Mouse (Mus musculus): ENCODE measurements around the gene En1. TPM values are rescaled to one million over a fixed set of nuclear protein-coding genes. Genes with fewer than 3 reads are reported as not detected.

En1 gene
- polyA plus RNA-seq, 1 experiment from 2014 or later, result 1.1 TPM

DNA sequence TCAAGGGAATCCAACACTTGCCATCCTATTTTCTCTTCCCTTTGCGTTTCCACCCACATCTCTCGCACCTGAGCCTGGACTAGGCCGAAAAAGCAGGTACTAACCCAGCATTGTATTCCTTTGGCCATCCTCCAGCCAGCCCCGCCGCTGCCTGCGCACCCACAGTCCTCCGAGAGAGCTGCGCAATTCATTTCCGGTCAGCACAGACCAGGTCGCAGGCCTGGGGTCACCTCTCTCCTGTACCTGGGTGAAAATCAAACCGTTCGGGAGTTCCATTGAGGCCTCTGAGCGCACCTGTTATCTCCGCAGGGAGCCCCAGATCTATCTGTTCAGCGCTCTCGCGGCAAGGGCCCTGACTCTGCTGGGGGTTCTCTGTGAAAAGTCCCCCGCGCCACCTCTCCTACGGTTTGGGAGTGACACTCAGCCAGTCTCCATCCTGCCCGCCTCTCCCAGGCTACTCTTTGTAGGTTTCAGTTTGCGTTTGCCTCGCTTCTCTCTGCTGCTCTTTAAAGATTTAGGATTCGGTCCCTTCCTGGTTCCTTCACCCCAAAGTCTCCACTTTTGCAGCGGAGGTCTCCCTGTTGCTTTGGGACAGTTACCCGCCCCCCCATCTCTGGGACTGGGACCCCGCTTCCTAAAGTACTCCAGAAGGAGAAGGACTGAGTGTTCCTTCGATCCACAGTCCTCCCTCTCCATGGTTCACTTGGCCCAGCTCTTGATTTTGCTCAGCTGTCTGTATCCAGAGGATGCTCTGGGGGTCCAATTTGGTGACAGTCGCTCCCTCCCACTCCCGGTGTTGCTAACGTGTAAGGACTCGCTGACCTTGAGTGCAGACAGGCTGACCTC lies 11.5 kb downstream of the En1 start:
- Histone ChIP-seq H3K4me3 (ENCODE audit: low read depth, low read length) (no peak overlapping the region), H3K4me2 (ENCODE audit: low read depth, low read length, severe bottlenecking) (no peak overlapping the region), H3K9me3 (ENCODE audit: control insufficient read depth, low read length) (no peaks in the 10 kb centered on the region), H3K4me1 (replicated peaks; ENCODE audit: control insufficient read depth, insufficient read depth, low read length) (no peaks in the 10 kb centered on the region), H3K27ac (ENCODE audit: low read depth, low read length) (no peak overlapping the region), H3K27me3 (ENCODE audit: control insufficient read depth, insufficient read depth, low read length) (peaks cover 100% of the 10 kb centered on the region), H3K9ac (ENCODE audit: low read length) (no peak overlapping the region), H3K36me3 (ENCODE audit: control insufficient read depth, insufficient read depth, low read length) (no peaks in the 10 kb centered on the region)
- 1% methylated on average over 32 of the region's 32 CpGs for WGBS
- ATAC-seq (replicated peaks; ENCODE audit: low FRiP score) (no peak), DNase-seq (ENCODE audit: low spot score) (no peak)

DNA sequence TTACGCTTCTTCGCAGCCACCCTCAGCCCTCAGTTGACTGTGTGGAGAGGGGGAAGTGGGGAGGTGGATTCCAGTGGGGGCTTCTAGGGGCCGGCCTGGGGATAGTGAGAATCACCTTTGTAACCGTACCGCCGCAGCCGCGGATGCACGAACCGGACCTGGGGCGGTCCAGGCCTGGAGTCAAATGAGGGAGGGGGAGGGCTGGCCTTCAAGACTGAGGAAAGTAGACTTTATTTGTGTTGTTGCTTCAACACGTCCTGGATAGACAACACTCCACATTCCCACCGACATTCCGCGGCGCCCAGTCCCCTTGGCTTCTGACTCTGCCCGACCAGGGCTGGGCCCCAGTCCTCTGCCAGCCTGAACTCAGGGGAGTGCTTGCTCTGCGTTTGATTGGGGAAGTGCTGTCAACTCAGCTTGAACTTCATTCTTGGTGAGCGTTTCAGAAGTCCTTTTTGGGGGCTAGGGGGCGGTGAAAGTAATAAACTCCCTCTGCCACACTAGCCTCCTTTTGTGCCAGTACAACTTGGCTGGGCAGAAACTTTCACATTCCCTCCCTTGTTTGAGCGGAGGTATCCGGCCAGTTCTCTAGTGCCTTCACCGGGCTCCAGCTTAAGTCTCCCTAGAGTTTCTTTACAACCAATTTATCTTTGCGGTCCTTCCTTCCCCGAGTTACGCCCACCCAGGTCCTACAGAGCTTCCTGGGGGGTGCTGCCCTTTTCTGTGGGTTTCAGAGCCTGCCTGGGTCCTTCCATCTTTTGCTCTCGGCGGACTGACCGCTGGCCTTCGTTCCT lies 12.3 kb downstream of the En1 start:
- H3K4me1 ChIP-seq (replicated peaks; ENCODE audit: control insufficient read depth, insufficient read depth, low read length), result no peaks in the 10 kb centered on the region
- no peak overlapping the region for H3K9ac ChIP-seq (ENCODE audit: low read length)
- peaks cover 98% of the 10 kb centered on the region for H3K27me3 ChIP-seq (ENCODE audit: control insufficient read depth, insufficient read depth, low read length)
- H3K4me2 ChIP-seq (ENCODE audit: low read depth, low read length, severe bottlenecking), result no peak overlapping the region
- DNase-seq (ENCODE audit: low spot score) (no peak), ATAC-seq (replicated peaks; ENCODE audit: low FRiP score) (no peak)
- H3K27ac ChIP-seq (ENCODE audit: low read depth, low read length), result no peak overlapping the region
- no peak overlapping the region for H3K4me3 ChIP-seq (ENCODE audit: low read depth, low read length)
- no peaks in the 10 kb centered on the region for H3K9me3 ChIP-seq (ENCODE audit: control insufficient read depth, low read length)
- WGBS, result under 1% methylated on average over 30 of the region's 30 CpGs
- H3K36me3 ChIP-seq (ENCODE audit: control insufficient read depth, insufficient read depth, low read length), result no peaks in the 10 kb centered on the region

DNA sequence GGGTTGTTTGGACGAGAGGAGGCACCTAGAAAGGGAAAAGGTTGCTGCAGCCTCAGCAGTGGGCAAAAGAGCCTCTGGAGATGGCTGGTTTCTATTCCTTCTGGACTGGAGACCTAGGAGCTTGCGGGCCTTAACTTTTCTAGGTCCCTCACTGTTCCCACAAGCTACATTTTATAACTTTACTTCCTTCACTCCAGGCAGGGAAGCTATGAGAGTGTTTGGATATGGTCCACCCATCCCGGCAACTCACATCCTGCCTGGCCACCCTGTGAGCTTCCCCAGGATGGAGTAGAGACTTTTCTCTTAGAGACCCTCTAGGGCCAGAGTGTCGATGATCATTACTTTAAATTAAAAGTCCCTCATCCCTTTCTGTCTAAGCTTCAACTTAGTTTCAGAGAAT lies 13.3 kb downstream of the En1 start:
- H3K27ac ChIP-seq (ENCODE audit: low read depth, low read length), result no peak overlapping the region
- no peak overlapping the region for H3K4me2 ChIP-seq (ENCODE audit: low read depth, low read length, severe bottlenecking)
- WGBS, result 2% methylated on average over 4 of the region's 4 CpGs

DNA sequence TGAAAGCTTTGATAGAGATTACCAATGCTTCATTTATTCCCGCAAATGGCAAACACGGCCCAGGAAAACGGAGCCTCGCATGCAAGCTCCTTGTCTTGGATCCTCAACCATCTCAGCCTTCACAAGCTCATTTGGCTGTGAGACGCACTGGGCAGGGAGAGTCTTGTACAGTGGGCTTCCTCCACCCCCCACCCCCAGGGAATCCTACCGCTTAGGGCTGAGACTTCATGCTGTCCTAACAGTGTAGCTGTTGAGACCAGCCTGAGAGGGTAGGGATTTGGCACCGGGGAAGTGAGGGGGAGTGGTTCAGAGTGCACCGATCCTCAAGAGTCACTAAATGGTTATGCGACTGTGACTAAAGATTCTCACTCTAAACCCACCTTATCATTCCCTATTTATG lies 13.7 kb downstream of the En1 start:
- ATAC-seq (replicated peaks; ENCODE audit: low FRiP score) (0 out of 2 replicates have a peak, but pooled peaks have one; percentile 31), DNase-seq (ENCODE audit: low spot score) (peak; percentile 55)
- Histone ChIP-seq H3K9ac (ENCODE audit: low read length) (no peak overlapping the region), H3K9me3 (ENCODE audit: control insufficient read depth, low read length) (no peaks in the 10 kb centered on the region), H3K4me2 (ENCODE audit: low read depth, low read length, severe bottlenecking) (no peak overlapping the region), H3K4me1 (replicated peaks; ENCODE audit: control insufficient read depth, insufficient read depth, low read length) (no peaks in the 10 kb centered on the region), H3K27ac (ENCODE audit: low read depth, low read length) (no peak overlapping the region), H3K4me3 (ENCODE audit: low read depth, low read length) (no peak overlapping the region), H3K27me3 (ENCODE audit: control insufficient read depth, insufficient read depth, low read length) (peaks cover 93% of the 10 kb centered on the region), H3K36me3 (ENCODE audit: control insufficient read depth, insufficient read depth, low read length) (no peaks in the 10 kb centered on the region)
- WGBS, result 1% methylated on average over 9 of the region's 9 CpGs

More for the DNA sequence above, 13.3 kb downstream of the En1 start:
- Histone ChIP-seq H3K4me1 (replicated peaks; ENCODE audit: control insufficient read depth, insufficient read depth, low read length) (no peaks in the 10 kb centered on the region), H3K9ac (ENCODE audit: low read length) (no peak overlapping the region), H3K36me3 (ENCODE audit: control insufficient read depth, insufficient read depth, low read length) (no peaks in the 10 kb centered on the region), H3K4me3 (ENCODE audit: low read depth, low read length) (no peak overlapping the region), H3K9me3 (ENCODE audit: control insufficient read depth, low read length) (no peaks in the 10 kb centered on the region), H3K27me3 (ENCODE audit: control insufficient read depth, insufficient read depth, low read length) (peaks cover 96% of the 10 kb centered on the region)
- no peak for DNase-seq (ENCODE audit: low spot score)
- ATAC-seq (replicated peaks; ENCODE audit: low FRiP score), result no peak

DNA sequence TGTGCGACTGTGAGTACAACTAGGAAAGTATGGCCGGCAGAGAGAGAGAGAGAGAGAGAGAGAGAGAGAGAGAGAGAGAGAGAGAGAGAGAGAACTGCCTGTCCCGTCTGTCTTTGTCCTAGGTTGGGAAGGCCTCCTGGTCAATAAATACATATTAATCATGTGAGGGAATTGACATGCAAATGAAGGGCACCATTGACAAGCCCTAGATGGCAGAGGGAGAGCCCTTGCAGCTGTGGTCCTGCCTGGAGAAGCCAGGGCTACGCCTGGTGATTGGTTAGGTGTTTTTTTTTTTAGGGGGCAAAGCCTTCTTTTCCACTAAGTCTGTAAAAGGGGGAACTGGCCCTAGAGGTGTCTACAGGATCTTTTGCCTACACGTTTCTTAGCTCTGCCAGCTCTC lies 19.2 kb downstream of the En1 start:
- H3K4me1 ChIP-seq (replicated peaks; ENCODE audit: control insufficient read depth, insufficient read depth, low read length), result no peaks in the 10 kb centered on the region
- DNase-seq (ENCODE audit: low spot score), result no peak
- H3K27ac ChIP-seq (ENCODE audit: low read depth, low read length), result no peak overlapping the region
- H3K4me3 ChIP-seq (ENCODE audit: low read depth, low read length), result no peak overlapping the region
- H3K4me2 ChIP-seq (ENCODE audit: low read depth, low read length, severe bottlenecking), result no peak overlapping the region
- no peaks in the 10 kb centered on the region for H3K36me3 ChIP-seq (ENCODE audit: control insufficient read depth, insufficient read depth, low read length)
- peaks cover 83% of the 10 kb centered on the region for H3K27me3 ChIP-seq (ENCODE audit: control insufficient read depth, insufficient read depth, low read length)
- ATAC-seq (replicated peaks; ENCODE audit: low FRiP score), result no peak
- 29% methylated on average over 5 of the region's 5 CpGs for WGBS
- no peaks in the 10 kb centered on the region for H3K9me3 ChIP-seq (ENCODE audit: control insufficient read depth, low read length)
- H3K9ac ChIP-seq (ENCODE audit: low read length), result no peak overlapping the region

DNA sequence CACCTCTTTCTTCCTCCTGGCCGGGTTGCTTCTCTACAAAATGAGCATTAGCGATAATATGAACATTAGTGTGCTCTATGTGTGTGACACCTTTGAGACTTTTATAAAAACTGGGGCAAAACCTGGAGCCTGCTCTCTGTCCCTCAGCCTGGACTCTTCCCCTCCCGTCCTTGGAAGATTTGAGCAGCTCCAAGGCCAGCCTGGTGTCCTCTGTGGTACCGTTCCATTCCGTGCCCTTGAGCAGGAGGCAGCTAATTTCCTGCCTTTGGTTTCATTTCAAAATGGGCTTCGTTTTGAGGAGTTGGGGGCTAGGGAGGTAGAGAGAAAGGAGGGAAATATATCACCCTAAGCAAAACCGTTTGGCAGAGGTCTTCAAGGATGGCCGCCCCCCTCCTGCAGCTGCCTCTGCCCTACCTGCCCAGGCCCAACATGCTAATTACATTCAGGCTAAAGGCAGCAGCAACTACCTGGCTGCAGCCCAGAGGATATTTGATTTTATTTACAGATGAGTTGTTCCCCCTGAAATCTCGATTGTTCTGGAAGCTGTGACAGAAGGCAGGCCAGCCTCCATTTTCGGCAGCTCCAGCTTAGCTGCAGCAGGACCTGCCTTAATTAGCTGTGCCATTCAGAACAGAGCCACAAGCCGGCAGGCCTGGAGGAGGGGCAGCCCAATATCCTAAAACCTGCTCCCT lies 24.9 kb downstream of the En1 start:
- peak; percentile 76; the same call in 1 of the 2 replicates for ATAC-seq (replicated peaks; ENCODE audit: low FRiP score)
- H3K27ac ChIP-seq (ENCODE audit: low read depth, low read length), result no peak overlapping the region

DNA sequence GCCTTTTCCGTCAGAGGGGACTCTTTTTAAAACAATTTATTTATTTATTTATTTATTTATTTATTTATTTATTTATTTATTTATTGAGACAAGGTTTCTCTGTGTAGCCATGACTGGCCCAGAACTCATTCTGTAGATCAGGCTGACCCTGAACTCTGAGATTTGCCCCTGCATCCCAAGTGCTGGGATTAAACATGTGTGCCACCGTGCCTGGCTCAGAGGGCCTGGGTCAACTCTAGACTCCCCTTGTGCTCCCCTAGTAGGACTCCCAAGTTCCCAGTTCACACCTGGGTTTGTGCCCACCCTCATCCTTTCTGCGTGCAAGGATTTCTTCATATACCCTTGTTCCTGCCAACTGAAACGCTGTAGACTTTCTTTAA lies 25.4 kb downstream of the En1 start:
- DNase-seq (ENCODE audit: low spot score) (no peak), ATAC-seq (replicated peaks; ENCODE audit: low FRiP score) (peak; percentile 44; the same call in 1 of the 2 replicates)
- H3K27me3 ChIP-seq (ENCODE audit: control insufficient read depth, insufficient read depth, low read length), result peaks cover 52% of the 10 kb centered on the region
- no peaks in the 10 kb centered on the region for H3K4me1 ChIP-seq (replicated peaks; ENCODE audit: control insufficient read depth, insufficient read depth, low read length)
- H3K36me3 ChIP-seq (ENCODE audit: control insufficient read depth, insufficient read depth, low read length), result no peaks in the 10 kb centered on the region
- no peak overlapping the region for H3K4me3 ChIP-seq (ENCODE audit: low read depth, low read length)
- no peak overlapping the region for H3K27ac ChIP-seq (ENCODE audit: low read depth, low read length)
- no peak overlapping the region for H3K9ac ChIP-seq (ENCODE audit: low read length)
- no peaks in the 10 kb centered on the region for H3K9me3 ChIP-seq (ENCODE audit: control insufficient read depth, low read length)
- H3K4me2 ChIP-seq (ENCODE audit: low read depth, low read length, severe bottlenecking), result no peak overlapping the region
- WGBS, result 52% methylated on average over 4 of the region's 4 CpGs

More for the DNA sequence above, 24.9 kb downstream of the En1 start:
- H3K27me3 ChIP-seq (ENCODE audit: control insufficient read depth, insufficient read depth, low read length), result peaks cover 57% of the 10 kb centered on the region
- no peak overlapping the region for H3K4me2 ChIP-seq (ENCODE audit: low read depth, low read length, severe bottlenecking)
- 39% methylated on average over 11 of the region's 11 CpGs for WGBS
- no peaks in the 10 kb centered on the region for H3K36me3 ChIP-seq (ENCODE audit: control insufficient read depth, insufficient read depth, low read length)
- no peak overlapping the region for H3K4me3 ChIP-seq (ENCODE audit: low read depth, low read length)
- H3K9me3 ChIP-seq (ENCODE audit: control insufficient read depth, low read length), result no peaks in the 10 kb centered on the region
- H3K9ac ChIP-seq (ENCODE audit: low read length), result no peak overlapping the region
- H3K4me1 ChIP-seq (replicated peaks; ENCODE audit: control insufficient read depth, insufficient read depth, low read length), result no peaks in the 10 kb centered on the region
- no peak for DNase-seq (ENCODE audit: low spot score)

DNA sequence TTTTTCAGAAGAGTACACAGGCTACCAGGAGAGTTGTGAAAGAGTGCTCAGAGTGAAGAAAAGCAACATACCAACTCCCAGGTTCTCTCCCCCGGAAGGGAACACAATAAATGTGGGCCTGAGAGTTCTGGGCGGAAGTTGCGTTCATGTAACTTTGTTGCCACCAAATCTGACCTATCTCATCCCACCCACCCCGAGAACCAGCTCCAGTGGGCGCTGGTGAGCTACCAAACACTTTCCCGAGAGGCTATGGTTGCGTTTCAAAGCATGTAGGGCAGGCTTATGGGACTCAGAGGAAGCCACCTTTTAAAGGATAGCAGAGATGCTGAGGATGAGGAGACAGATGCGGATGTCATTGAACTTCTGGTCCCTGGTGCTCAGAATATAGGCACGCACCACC lies 26.6 kb downstream of the En1 start:
- Histone ChIP-seq H3K36me3 (ENCODE audit: control insufficient read depth, insufficient read depth, low read length) (no peaks in the 10 kb centered on the region), H3K27ac (ENCODE audit: low read depth, low read length) (no peak overlapping the region), H3K27me3 (ENCODE audit: control insufficient read depth, insufficient read depth, low read length) (peaks cover 43% of the 10 kb centered on the region), H3K4me2 (ENCODE audit: low read depth, low read length, severe bottlenecking) (no peak overlapping the region), H3K4me1 (replicated peaks; ENCODE audit: control insufficient read depth, insufficient read depth, low read length) (no peaks in the 10 kb centered on the region), H3K9ac (ENCODE audit: low read length) (no peak overlapping the region), H3K4me3 (ENCODE audit: low read depth, low read length) (no peak overlapping the region), H3K9me3 (ENCODE audit: control insufficient read depth, low read length) (no peaks in the 10 kb centered on the region)
- no peak for DNase-seq (ENCODE audit: low spot score)
- ATAC-seq (replicated peaks; ENCODE audit: low FRiP score), result no peak
- WGBS, result 57% methylated on average over 9 of the region's 9 CpGs

Data from forebrain, embryonic 11.5 days (tissue).